Mouse (Mus musculus) heart, embryonic 12.5 days (tissue): ENCODE measurements around the gene Gnb3. TPM values are rescaled to one million over a fixed set of nuclear protein-coding genes. Genes with fewer than 3 reads are reported as not detected.
A peak's percentile ranks its signal among the peaks of the same experiment; 100 is the strongest.

Experiments
- ATAC-seq: fragments of 200-750 bp; cut with Nextera tagmentation; 2 replicates; pipeline ENCODE4 v1.8.0; 2017; ENCODE audit warnings: moderate TSS enrichment, moderate library complexity; ENCODE audit not compliant: insufficient number of reproducible peaks, low FRiP score
- H3K27ac ChIP-seq: fragments of 300-500 bp; sonication (generic); 2 replicates; pipeline ENCODE4 v1.5.1; 2016; ENCODE audit warnings: mild to moderate bottlenecking, moderate library complexity; ENCODE audit not compliant: poor library complexity, severe bottlenecking
- H3K27me3 ChIP-seq: fragments of 300-500 bp; sonication (generic); replicated peaks from 2 replicates; pipeline ENCODE4 v1.6.1; 2016; ENCODE audit warnings: mild to moderate bottlenecking, moderate library complexity
- H3K36me3 ChIP-seq: fragments of 300-500 bp; sonication (generic); 2 replicates; pipeline ENCODE4 v1.6.1; 2016; ENCODE audit warnings: mild to moderate bottlenecking, moderate library complexity
- H3K4me1 ChIP-seq: fragments of 300-500 bp; sonication (generic); replicated peaks from 2 replicates; pipeline ENCODE4 v1.6.1; 2016; ENCODE audit warnings: mild to moderate bottlenecking
- H3K4me2 ChIP-seq: fragments of 300-500 bp; sonication (generic); 2 replicates; pipeline ENCODE4 v1.6.1; 2016; ENCODE audit warnings: mild to moderate bottlenecking, moderate library complexity
- H3K4me3 ChIP-seq: fragments of 300-500 bp; sonication (generic); 2 replicates; pipeline ENCODE4 v1.5.1; 2016; ENCODE audit warnings: mild to moderate bottlenecking
- H3K9ac ChIP-seq: fragments of 300-500 bp; sonication (generic); 2 replicates; pipeline ENCODE4 v1.6.1; 2016; ENCODE audit warnings: mild to moderate bottlenecking, moderate library complexity
- H3K9me3 ChIP-seq: fragments of 300-500 bp; sonication (generic); replicated peaks from 2 replicates; pipeline ENCODE4 v1.6.1; 2016; ENCODE audit warnings: mild to moderate bottlenecking, moderate library complexity
- WGBS: fragments of 180-500 bp; shearing (Covaris S2); methylation state at CpG from one replicate; pipeline ENCODE4 v1.1.7; 2016; 5-methylcytosine and 5-hydroxymethylcytosine counted together
- polyA plus RNA-seq: library from polyadenylated mRNA; unstranded; fragments of >200 nt; fragmentation: Nextera tagmentation; extraction: Ambion mirVana; gene quantifications from 2 replicates; pipeline ENCODE4 v1.2.1, GENCODE M21; 2016

Gene Gnb3
- polyA plus RNA-seq, 1 experiment from 2014 or later, result 7.8 TPM

- ATAC-seq, result no peak
- 64% methylated on average over 18 of the region's 18 CpGs for WGBS
- 0 out of 2 replicates have a peak overlapping the region, but pooled peaks have one; percentile 1 for H3K9ac ChIP-seq
- no peak overlapping the region for H3K27ac ChIP-seq
- peaks cover 50% of the 10 kb centered on the region for H3K27me3 ChIP-seq
- H3K4me3 ChIP-seq, result no peak overlapping the region
- H3K4me2 ChIP-seq, result no peak overlapping the region
- no peaks in the 10 kb centered on the region for H3K9me3 ChIP-seq
- no peaks in the 10 kb centered on the region for H3K36me3 ChIP-seq
- H3K4me1 ChIP-seq, result peaks cover 22% of the 10 kb centered on the region
Observed at GRCm38 (mm10) chr6:124865766-124866362, 25.8 kb upstream of the Gnb3 start.

GRCm38 (mm10) chr6:124863658-124864298 lies 23.7 kb upstream of the Gnb3 start, which contains the start of gene Gpr162:
Gpr162 (minus strand) TSS chr6:124863983.
- H3K9ac ChIP-seq, result peak within 1 kb of the TSS; percentile 76
- no peaks in the 10 kb centered on the region for H3K36me3 ChIP-seq
- no peaks in the 10 kb centered on the region for H3K9me3 ChIP-seq
- WGBS, result under 1% methylated on average over 35 of the region's 43 CpGs
- peaks cover 60% of the 10 kb centered on the region for H3K27me3 ChIP-seq
- H3K27ac ChIP-seq, result no peak within 1 kb of the TSS
- H3K4me1 ChIP-seq, result peaks cover 27% of the 10 kb centered on the region
- peak; percentile 60 for ATAC-seq
- peak within 1 kb of the TSS; percentile 56 for H3K4me3 ChIP-seq
- H3K4me2 ChIP-seq, result peak within 1 kb of the TSS; percentile 95

GRCm38 (mm10) chr6:124863125-124863657 lies 23.1 kb upstream of the Gnb3 start:
- no peak for ATAC-seq
- peak overlapping the region; percentile 76 for H3K9ac ChIP-seq
- H3K36me3 ChIP-seq, result no peaks in the 10 kb centered on the region
- H3K4me3 ChIP-seq, result peak overlapping the region; percentile 56
- WGBS, result 2% methylated on average over 12 of the region's 16 CpGs
- H3K9me3 ChIP-seq, result no peaks in the 10 kb centered on the region
- peaks cover 66% of the 10 kb centered on the region for H3K27me3 ChIP-seq
- peaks cover 32% of the 10 kb centered on the region for H3K4me1 ChIP-seq
- H3K27ac ChIP-seq, result no peak overlapping the region
- peak overlapping the region; percentile 95 for H3K4me2 ChIP-seq

- ATAC-seq, result no peak
- Histone ChIP-seq H3K9ac (peak overlapping the region; percentile 76), H3K9me3 (no peaks in the 10 kb centered on the region), H3K4me1 (peaks cover 34% of the 10 kb centered on the region), H3K27ac (no peak overlapping the region), H3K4me2 (peak overlapping the region; percentile 95), H3K27me3 (peaks cover 68% of the 10 kb centered on the region), H3K36me3 (no peaks in the 10 kb centered on the region), H3K4me3 (peak overlapping the region; percentile 56)
- WGBS, result 17% methylated on average over 8 of the region's 8 CpGs
Observed at GRCm38 (mm10) chr6:124862406-124863124, 22.5 kb upstream of the Gnb3 start.

- Histone ChIP-seq H3K9ac (no peak overlapping the region), H3K36me3 (no peaks in the 10 kb centered on the region), H3K27ac (no peak overlapping the region), H3K27me3 (peaks cover 62% of the 10 kb centered on the region), H3K4me1 (peaks cover 37% of the 10 kb centered on the region), H3K4me2 (no peak overlapping the region), H3K9me3 (no peaks in the 10 kb centered on the region), H3K4me3 (no peak overlapping the region)
- WGBS, result 44% methylated on average over 3 of the region's 3 CpGs
- ATAC-seq, result no peak
Observed at GRCm38 (mm10) chr6:124861802-124862201, 21.7 kb upstream of the Gnb3 start.

- no peak overlapping the region for H3K9ac ChIP-seq
- no peak overlapping the region for H3K4me3 ChIP-seq
- H3K27ac ChIP-seq, result no peak overlapping the region
- WGBS, result 79% methylated on average over 19 of the region's 19 CpGs
- no peak overlapping the region for H3K4me2 ChIP-seq
- H3K36me3 ChIP-seq, result no peaks in the 10 kb centered on the region
- peaks cover 56% of the 10 kb centered on the region for H3K27me3 ChIP-seq
- no peaks in the 10 kb centered on the region for H3K9me3 ChIP-seq
- H3K4me1 ChIP-seq, result peaks cover 42% of the 10 kb centered on the region
- ATAC-seq, result no peak
Observed at GRCm38 (mm10) chr6:124861266-124861665, 21.2 kb upstream of the Gnb3 start.

GRCm38 (mm10) chr6:124860511-124860910 lies 20.4 kb upstream of the Gnb3 start:
- no peak overlapping the region for H3K9ac ChIP-seq
- no peak overlapping the region for H3K27ac ChIP-seq
- 66% methylated on average over 9 of the region's 9 CpGs for WGBS
- H3K27me3 ChIP-seq, result peaks cover 52% of the 10 kb centered on the region
- no peaks in the 10 kb centered on the region for H3K36me3 ChIP-seq
- no peak overlapping the region for H3K4me2 ChIP-seq
- peaks cover 49% of the 10 kb centered on the region for H3K4me1 ChIP-seq
- H3K4me3 ChIP-seq, result no peak overlapping the region
- ATAC-seq, result no peak
- no peaks in the 10 kb centered on the region for H3K9me3 ChIP-seq

- peaks cover 53% of the 10 kb centered on the region for H3K4me1 ChIP-seq
- H3K36me3 ChIP-seq, result no peaks in the 10 kb centered on the region
- no peak for ATAC-seq
- H3K4me2 ChIP-seq, result peak overlapping the region; percentile 43
- H3K27ac ChIP-seq, result no peak overlapping the region
- peak overlapping the region; percentile 60; the same call in 1 of the 2 replicates for H3K9ac ChIP-seq
- H3K4me3 ChIP-seq, result 0 out of 2 replicates have a peak overlapping the region, but pooled peaks have one; percentile 10
- H3K9me3 ChIP-seq, result no peaks in the 10 kb centered on the region
- H3K27me3 ChIP-seq, result peaks cover 45% of the 10 kb centered on the region
- WGBS, result 9% methylated on average over 12 of the region's 12 CpGs
Observed at GRCm38 (mm10) chr6:124859725-124860124, 19.6 kb upstream of the Gnb3 start.

- Histone ChIP-seq H3K27ac (no peak overlapping the region), H3K9ac (no peak overlapping the region), H3K4me2 (peak overlapping the region; percentile 96), H3K4me3 (no peak overlapping the region), H3K36me3 (0 out of 2 replicates have a peak, but pooled peaks cover 5% of the 10 kb centered on the region), H3K4me1 (peaks cover 53% of the 10 kb centered on the region), H3K27me3 (peaks cover 38% of the 10 kb centered on the region), H3K9me3 (no peaks in the 10 kb centered on the region)
- 66% methylated on average over 28 of the region's 28 CpGs for WGBS
- no peak for ATAC-seq
Observed at GRCm38 (mm10) chr6:124858561-124859318, 18.7 kb upstream of the Gnb3 start.

- Histone ChIP-seq H3K27me3 (peaks cover 36% of the 10 kb centered on the region), H3K4me2 (peak overlapping the region; percentile 96), H3K36me3 (peaks cover 12% of the 10 kb centered on the region; the same call in 1 of the 2 replicates), H3K4me3 (peak overlapping the region; percentile 89), H3K9ac (peak overlapping the region; percentile 81), H3K27ac (no peak overlapping the region), H3K9me3 (no peaks in the 10 kb centered on the region), H3K4me1 (peaks cover 49% of the 10 kb centered on the region)
- WGBS, result 26% methylated on average over 26 of the region's 26 CpGs
- no peak for ATAC-seq
Observed at GRCm38 (mm10) chr6:124857840-124858530, 17.9 kb upstream of the Gnb3 start.
